ENCODE assay signal across 29 mouse cellular contexts in the genomic region with DNA sequence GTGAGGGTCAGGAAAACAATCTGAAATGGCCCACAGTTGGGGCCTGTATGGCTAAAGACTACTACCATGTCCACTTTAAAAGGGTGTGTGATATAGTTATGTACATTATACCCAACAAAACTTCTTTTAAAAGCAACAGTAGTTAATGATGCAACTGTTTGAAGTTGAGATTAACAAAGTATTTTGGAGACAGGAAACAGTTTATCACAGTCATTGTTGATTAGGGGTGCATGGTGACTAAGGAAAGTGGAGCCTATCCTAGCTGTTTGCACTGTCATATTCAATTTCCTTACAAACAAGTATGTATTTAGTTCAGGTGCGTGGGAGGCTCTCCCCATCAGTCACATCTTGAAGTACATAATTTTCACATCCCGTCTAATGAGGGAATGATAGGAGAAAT.
"Had no signal": no experiment of that assay in that cellular context is flagged by ENCODE, and none has a peak within 500 bp of the region (broad histone marks: within the 10 kb centered on the region; RNA-seq: fewer than 3 reads in every experiment).

No protein-coding gene starts in this region.

- H3K4me3 ChIP-seq: heart, embryonic 12.5 days; heart, embryonic 15.5 days; hindbrain, embryonic 10.5 days; hindbrain, embryonic 12.5 days; hindbrain, embryonic 13.5 days; hindbrain, embryonic 15.5 days; intestine, embryonic 15.5 days; kidney, embryonic 15.5 days; layer of hippocampus, adult 2 months; left cerebral cortex, adult 2 months had no signal

- H3K27ac ChIP-seq: hindbrain, embryonic 10.5 days; hindbrain, embryonic 12.5 days; hindbrain, embryonic 13.5 days; hindbrain, embryonic 14.5 days; hindbrain, embryonic 15.5 days; hindbrain, postnatal 0 days; intestine, embryonic 15.5 days; kidney, embryonic 15.5 days; kidney, postnatal 0 days; layer of hippocampus, adult 2 months; left cerebral cortex, adult 2 months had no signal

- H3K4me1 ChIP-seq: hindbrain, embryonic 12.5 days; intestine, embryonic 15.5 days; kidney, embryonic 15.5 days had no signal

- H3K9me3 ChIP-seq: heart, embryonic 12.5 days; heart, embryonic 15.5 days; hindbrain, embryonic 10.5 days; hindbrain, embryonic 12.5 days; hindbrain, embryonic 13.5 days; hindbrain, embryonic 15.5 days; intestine, embryonic 15.5 days; kidney, embryonic 15.5 days had no signal

- ATAC-seq: hindbrain, embryonic 16.5 days; hindbrain, postnatal 0 days; inflammation-experienced regulatory T-cells, adult 6 months; intestine, embryonic 15.5 days; intestine, embryonic 16.5 days; intestine, postnatal 0 days had no signal

- DNase-seq: heart, postnatal 10 days; heart, postnatal 14 days; heart, postnatal 36 days; heart, postnatal 4 days; kidney, adult 11 months; kidney, adult 18-20 months; kidney, adult 9 months; kidney, postnatal 10 days; kidney, postnatal 4 days; layer of hippocampus, adult 9-11 months; layer of hippocampus, postnatal 36 days had no signal

- H3K27me3 ChIP-seq: heart, embryonic 12.5 days; heart, embryonic 15.5 days; hindbrain, embryonic 12.5 days; hindbrain, embryonic 13.5 days; hindbrain, embryonic 15.5 days; intestine, embryonic 15.5 days; kidney, embryonic 15.5 days had no signal

- H3K36me3 ChIP-seq: heart, embryonic 15.5 days; hindbrain, embryonic 10.5 days; hindbrain, embryonic 12.5 days; hindbrain, embryonic 13.5 days; hindbrain, embryonic 15.5 days; intestine, embryonic 15.5 days; kidney, embryonic 15.5 days had no signal

- H3K9ac ChIP-seq: heart, embryonic 12.5 days; heart, embryonic 15.5 days; hindbrain, embryonic 12.5 days; hindbrain, embryonic 13.5 days; hindbrain, embryonic 14.5 days; hindbrain, embryonic 15.5 days; intestine, embryonic 15.5 days; kidney, embryonic 15.5 days had no signal

- H3K4me2 ChIP-seq: heart, embryonic 11.5 days; heart, embryonic 12.5 days; heart, embryonic 15.5 days; hindbrain, embryonic 12.5 days; hindbrain, embryonic 13.5 days; hindbrain, embryonic 14.5 days; hindbrain, embryonic 15.5 days; intestine, embryonic 15.5 days; kidney, embryonic 15.5 days had no signal
